Mouse (Mus musculus): ENCODE measurements around the gene Rassf5.

- peak; percentile 34 for TF ChIP-seq POLR2A (IDR thresholded peaks at IDR 0.05; ENCODE audit: insufficient read length, low read depth)
- TF ChIP-seq CEBPB (IDR thresholded peaks at IDR 0.05; ENCODE audit: insufficient read depth, poor library complexity, severe bottlenecking), result no peak
- no peak for TF ChIP-seq POLR2AphosphoS2 (IDR thresholded peaks at IDR 0.05; ENCODE audit: insufficient read length, low read depth)
- no peak for TF ChIP-seq TCF12 (IDR thresholded peaks at IDR 0.05; ENCODE audit: insufficient read depth, poor library complexity, severe bottlenecking)
- peak in 2 of 3 experiments; percentile 30 to 44 for TF ChIP-seq MYOD1 (IDR thresholded peaks at IDR 0.05; ENCODE audit: control insufficient read depth in 1 of 3, insufficient read length in 2 of 3, low read depth in 2 of 3)
These were observed 6.1 kb downstream of the Rassf5 start for GRCm38 (mm10) chr1:131238931-131239381.
